Mouse (Mus musculus): ENCODE results near the gene Gm49368.

Gene Gm49368

GRCm38 (mm10) chr7:128057860-128058259 is 4.6 kb upstream of the Gm49368 start:
- DNase-seq (ENCODE audit: low read depth, low spot score) = no peak

- no peak for DNase-seq (ENCODE audit: low read depth, low spot score)
Observed at GRCm38 (mm10) chr7:128058576-128058975, 3.9 kb upstream of the Gm49368 start.

- DNase-seq (ENCODE audit: low read depth, low spot score) = no peak
Observed at GRCm38 (mm10) chr7:128059091-128059490, 3.4 kb upstream of the Gm49368 start.

- no peak for DNase-seq (ENCODE audit: low read depth, low spot score)
Observed at GRCm38 (mm10) chr7:128063211-128063781, 813 bp downstream of the Gm49368 start.

- DNase-seq (ENCODE audit: low read depth, low spot score) = no peak
Observed at GRCm38 (mm10) chr7:128065547-128065946, 3.1 kb downstream of the Gm49368 start.

- no peak for DNase-seq (ENCODE audit: low read depth, low spot score)
Observed at GRCm38 (mm10) chr7:128067847-128068246, 5.4 kb downstream of the Gm49368 start.

- no peak for DNase-seq (ENCODE audit: low read depth, low spot score)
Observed at GRCm38 (mm10) chr7:128069844-128070243, 7.4 kb downstream of the Gm49368 start.

GRCm38 (mm10) chr7:128071816-128072215 is 9.3 kb downstream of the Gm49368 start:
- no peak for DNase-seq (ENCODE audit: low read depth, low spot score)

GRCm38 (mm10) chr7:128080012-128080411 is 17.5 kb downstream of the Gm49368 start:
- DNase-seq (ENCODE audit: low read depth, low spot score) = peak; percentile 56

- DNase-seq (ENCODE audit: low read depth, low spot score) = no peak
Observed at GRCm38 (mm10) chr7:128089141-128089540, 26.7 kb downstream of the Gm49368 start.

GRCm38 (mm10) chr7:128098135-128098534 is 35.7 kb downstream of the Gm49368 start:
- peak; percentile 36 for DNase-seq (ENCODE audit: low read depth, low spot score)

- DNase-seq (ENCODE audit: low read depth, low spot score) = no peak
Observed at GRCm38 (mm10) chr7:128100742-128101357, 38.4 kb downstream of the Gm49368 start.

- peak; percentile 76 for DNase-seq (ENCODE audit: low read depth, low spot score)
Observed at GRCm38 (mm10) chr7:128105246-128105645, 42.8 kb downstream of the Gm49368 start.

GRCm38 (mm10) chr7:128107462-128107861 is 45.0 kb downstream of the Gm49368 start:
- no peak for DNase-seq (ENCODE audit: low read depth, low spot score)

- no peak for DNase-seq (ENCODE audit: low read depth, low spot score)
Observed at GRCm38 (mm10) chr7:128110314-128110713, 47.8 kb downstream of the Gm49368 start.

GRCm38 (mm10) chr7:128112131-128112530 is 49.6 kb downstream of the Gm49368 start:
- no peak for DNase-seq (ENCODE audit: low read depth, low spot score)

- DNase-seq (ENCODE audit: low read depth, low spot score) = no peak
Observed at GRCm38 (mm10) chr7:128114371-128115105, 52.1 kb downstream of the Gm49368 start.

GRCm38 (mm10) chr7:128115211-128115958 is 52.9 kb downstream of the Gm49368 start:
- DNase-seq (ENCODE audit: low read depth, low spot score) = peak; percentile 64

GRCm38 (mm10) chr7:128116396-128116795 is 53.9 kb downstream of the Gm49368 start:
- DNase-seq (ENCODE audit: low read depth, low spot score) = no peak

GRCm38 (mm10) chr7:128119726-128120490 is 57.4 kb downstream of the Gm49368 start:
- DNase-seq (ENCODE audit: low read depth, low spot score) = peak; percentile 77

Measured in CD4-positive helper T cell, adult 2 months (primary cell).